Mouse (Mus musculus) spleen, postnatal 10 days (tissue): ENCODE data around the gene Apol8.
"Not testable (repeated sequence)": the region's sequence is repeated elsewhere in the genome, so short reads cannot be mapped to it uniquely, and the experiment has no call there.

Experiments used
- DNase-seq, 2 experiments: peaks; one replicate each; pipeline ENCODE4 v3.0.0; 2021 to 2022; ENCODE audit warnings: low spot score in 2 of 2

Gene Apol8

GRCm38 (mm10) chr15:77698656-77699055 lies 58.1 kb downstream of the Apol8 start, which contains the start of gene Apol7e:
Apol7e (plus strand) TSS chr15:77698857.
- not testable (repeated sequence) for DNase-seq
